Mouse (Mus musculus) heart, adult 2 months (tissue): ENCODE results near the gene Gng3. TPM values are rescaled to one million over a fixed set of nuclear protein-coding genes. Genes with fewer than 3 reads are reported as not detected.

Experiments used
- DNase-seq, 2 experiments: peaks; one replicate each; pipeline ENCODE4 v3.0.0; 2021
- H3K27ac ChIP-seq: fragments of 200-600 bp; 2 replicates; pipeline ENCODE4 v1.8.1; 2022
- H3K27me3 ChIP-seq: fragments of 200-500 bp; 2 replicates; pipeline ENCODE4 v1.6.1; 2012; ENCODE audit warnings: mild to moderate bottlenecking, low read length, inconsistent platforms, mixed read lengths; ENCODE audit not compliant: control insufficient read depth, insufficient read depth
- H3K36me3 ChIP-seq: fragments of 200-500 bp; 2 replicates; pipeline ENCODE4 v1.6.1; 2012; ENCODE audit warnings: low read length, inconsistent platforms; ENCODE audit not compliant: control insufficient read depth, insufficient read depth
- H3K4me1 ChIP-seq: fragments of 200-500 bp; 2 replicates; pipeline ENCODE4 v1.6.1; 2011; ENCODE audit warnings: low read length; ENCODE audit not compliant: control insufficient read depth, insufficient read depth
- H3K4me3 ChIP-seq: fragments of 200-600 bp; 2 replicates; pipeline ENCODE4 v1.8.1; 2022
- H3K79me2 ChIP-seq: fragments of 200-500 bp; replicated peaks from 2 replicates; pipeline ENCODE4 v1.6.1; 2012; ENCODE audit warnings: mild to moderate bottlenecking, inconsistent platforms, low read length, moderate library complexity, mixed read lengths; ENCODE audit not compliant: control insufficient read depth, insufficient read depth
- H3K9ac ChIP-seq: fragments of 200-500 bp; 2 replicates; pipeline ENCODE4 v1.6.1; 2012; ENCODE audit warnings: low read depth, mild to moderate bottlenecking, control low read depth, inconsistent platforms, low read length, mixed read lengths
- CTCF ChIP-seq: fragments of 200-600 bp; IDR thresholded peaks from 2 replicates; pipeline ENCODE4 v1.8.1; 2022; ENCODE audit warnings: antibody characterized with exemption, mild to moderate bottlenecking, moderate library complexity
- EP300 ChIP-seq: fragments of 200-500 bp; IDR thresholded peaks from 2 replicates; pipeline ENCODE4 v1.6.1; 2011; ENCODE audit warnings: low read depth, low read length, control low read depth; ENCODE audit not compliant: insufficient read depth
- POLR2A ChIP-seq: fragments of 200-500 bp; IDR thresholded peaks from 2 replicates; pipeline ENCODE4 v1.6.1; 2011; ENCODE audit warnings: mild to moderate bottlenecking, low read depth, low read length, control low read depth; ENCODE audit not compliant: insufficient read depth
- WGBS: fragments of 180-500 bp; shearing (Covaris S2); methylation state at CpG from one replicate; pipeline ENCODE4 v1.1.7; 2018; 5-methylcytosine and 5-hydroxymethylcytosine counted together
- intact Hi-C: fragments of 180-260 bp; cut with DNase I; formaldehyde crosslinking; loops from one replicate; pipeline ENCODE4 v1.15.1; 2025
- polyA plus RNA-seq: library from polyadenylated mRNA; depleted of rRNA; stranded (reverse); fragments of >200 nt; gene quantifications from 2 replicates; pipeline ENCODE4 v1.2.3, GENCODE M21; 2012
- total RNA-seq, 2 experiments: library from RNA; stranded (reverse); gene quantifications; 2 replicates each; pipeline ENCODE4 v1.2.3; 2021

Gene Gng3
- total and polyA plus RNA-seq, 3 experiments, result 0.35 TPM; not detected in 2

DNA sequence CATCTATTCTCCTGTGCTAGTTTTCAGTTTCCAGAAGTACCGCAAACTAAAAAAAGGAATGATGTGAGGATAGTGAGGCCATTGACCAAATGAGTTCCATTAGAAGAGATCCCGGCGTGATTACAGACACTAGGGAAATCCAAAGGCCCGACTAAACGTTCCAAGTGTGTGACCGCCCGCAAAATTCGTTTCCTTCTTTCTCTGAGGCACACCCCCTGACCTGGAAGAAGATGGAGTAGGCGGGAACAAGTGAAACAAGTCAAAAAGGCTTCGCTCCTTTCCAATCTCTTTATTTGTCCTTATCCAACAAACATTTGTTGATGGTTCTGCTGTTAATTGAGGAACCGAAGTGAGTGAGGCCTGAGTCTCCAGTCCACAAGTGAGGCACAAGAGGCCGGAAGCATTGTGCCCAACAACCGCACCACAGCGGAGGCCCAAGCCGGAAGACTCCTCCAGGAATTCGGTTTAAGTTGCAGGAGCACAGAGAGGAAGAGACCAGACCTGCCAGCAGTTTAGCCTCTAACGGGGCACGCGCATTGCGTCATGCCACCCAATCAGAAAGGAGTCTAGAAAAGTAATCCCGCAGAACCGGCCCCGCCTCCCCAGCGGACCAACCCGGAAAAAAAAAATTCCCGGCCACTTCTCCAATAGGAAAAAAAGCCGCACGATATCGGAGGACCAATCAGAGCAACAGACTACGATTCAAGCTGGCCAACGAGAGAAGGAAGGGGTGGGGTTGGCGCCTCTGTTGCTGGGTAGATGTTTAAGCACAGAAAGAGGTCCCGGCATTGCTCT, 20.0 kb downstream of the Gng3 start, which contains the start of gene Ttc9c:
Gene Ttc9c, minus strand, starts transcription at position 533 of the 795 bp plus-strand sequence.
- intact Hi-C loops, result loop anchor here (2.0 to 5.0 kb wide), 5 partner anchors 16 to 97 kb away; partner anchors contain the start of genes 1700092M07Rik, Nxf1, Slc3a2 and Stx5a

DNA sequence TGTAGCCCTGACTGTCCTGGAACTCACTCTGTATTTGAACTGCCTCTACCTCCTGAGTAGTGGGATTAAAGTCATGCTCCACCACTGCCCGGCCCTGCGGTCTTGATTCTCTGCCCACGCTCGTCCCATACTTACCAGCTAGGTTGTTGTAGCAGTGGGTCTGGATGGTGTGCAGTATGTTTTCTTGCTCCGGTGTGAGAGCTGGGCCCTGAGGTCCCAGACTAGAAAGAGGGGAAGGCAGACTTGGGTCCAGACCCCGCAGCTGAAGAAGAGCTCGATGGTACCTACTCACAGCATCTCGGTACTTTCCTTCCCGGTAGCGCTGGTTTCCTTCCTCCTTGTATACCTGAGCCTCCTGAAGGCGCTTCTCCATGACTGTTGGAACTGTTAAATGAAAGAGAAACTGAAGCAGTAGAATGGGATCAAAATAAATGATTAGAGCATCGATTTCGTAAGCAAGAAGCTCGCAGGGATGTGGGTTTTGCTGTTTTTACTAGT, 20.6 kb downstream of the Gng3 start:
- H3K9ac ChIP-seq, result peak overlapping the region; percentile 62
- H3K79me2 ChIP-seq, result peaks cover 1% of the 10 kb centered on the region; the same call in 1 of the 2 replicates
- no peak for DNase-seq
- TF ChIP-seq CTCF, result no peak
- no peak for TF ChIP-seq POLR2A
- TF ChIP-seq EP300, result no peak
- intact Hi-C loops, result loop anchor here (2.0 to 5.0 kb wide), 5 partner anchors 16 to 96 kb away; partner anchors contain the start of genes 1700092M07Rik, Nxf1, Slc3a2 and Stx5a
- H3K27ac ChIP-seq, result peak overlapping the region; percentile 97
- 9% methylated on average over 14 of the region's 14 CpGs for WGBS
- peaks cover 7% of the 10 kb centered on the region for H3K4me1 ChIP-seq
- no peaks in the 10 kb centered on the region for H3K27me3 ChIP-seq
- H3K4me3 ChIP-seq, result peak overlapping the region; percentile 86
- H3K36me3 ChIP-seq, result peaks cover 18% of the 10 kb centered on the region

More for the DNA sequence above, 20.0 kb downstream of the Gng3 start, which contains the start of gene Ttc9c:
- Histone ChIP-seq H3K79me2 (peaks cover 1% of the 10 kb centered on the region; the same call in 1 of the 2 replicates), H3K9ac (peak within 1 kb of the TSS; percentile 93), H3K27me3 (no peaks in the 10 kb centered on the region), H3K27ac (peak within 1 kb of the TSS; percentile 97), H3K4me3 (peak within 1 kb of the TSS; percentile 86), H3K36me3 (peaks cover 20% of the 10 kb centered on the region), H3K4me1 (peaks cover 7% of the 10 kb centered on the region)
- peak; percentile 91 to 98 for DNase-seq
- peak; percentile 79 for TF ChIP-seq EP300
- TF ChIP-seq POLR2A, result peak; percentile 82
- TF ChIP-seq CTCF, result no peak
- under 1% methylated on average over 33 of the region's 33 CpGs for WGBS

DNA sequence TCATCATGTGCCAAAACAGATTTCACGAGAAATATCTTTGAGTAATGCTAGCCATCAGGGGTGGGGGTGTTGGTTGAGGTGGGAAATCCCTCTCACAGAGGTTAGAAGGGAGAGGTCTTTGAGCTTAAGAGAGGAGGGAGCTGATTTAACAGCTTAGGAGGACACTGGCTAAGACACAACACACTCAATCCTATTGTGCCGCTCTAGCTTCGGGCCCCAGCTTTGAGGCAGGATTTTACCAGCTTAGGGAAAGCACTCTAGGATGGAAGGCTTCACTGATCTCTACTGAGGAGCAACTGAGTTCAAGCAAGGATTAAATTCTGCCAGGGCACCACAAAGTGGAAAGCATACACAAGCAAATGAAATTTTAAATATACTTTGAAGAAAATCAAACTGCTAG, 22.0 kb downstream of the Gng3 start:
- H3K79me2 ChIP-seq, result peaks cover 1% of the 10 kb centered on the region; the same call in 1 of the 2 replicates

DNA sequence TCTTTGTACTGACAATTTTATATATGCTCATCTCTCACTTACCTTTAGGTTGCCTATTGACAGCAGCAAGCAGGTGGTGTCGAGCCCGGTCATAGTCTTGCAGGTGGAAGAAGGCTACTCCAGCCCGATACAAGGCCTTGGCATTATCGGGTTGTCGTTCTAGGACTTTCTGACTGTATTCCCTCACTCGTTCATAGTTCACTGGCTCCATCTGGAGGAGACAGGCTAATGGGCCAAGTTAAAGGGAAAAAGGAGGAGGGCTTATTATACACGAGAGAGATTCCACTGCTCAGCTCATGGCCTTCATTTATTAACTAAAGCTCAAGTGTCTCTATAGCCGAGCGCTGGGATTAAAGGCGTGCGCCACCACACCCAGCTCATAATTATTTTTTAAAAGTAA, 23.2 kb downstream of the Gng3 start:
- no peak overlapping the region for H3K27ac ChIP-seq
- 69% methylated on average over 11 of the region's 11 CpGs for WGBS
- H3K79me2 ChIP-seq, result peaks cover 1% of the 10 kb centered on the region; the same call in 1 of the 2 replicates
- TF ChIP-seq POLR2A (no peak), EP300 (no peak), CTCF (no peak)
- no peak overlapping the region for H3K9ac ChIP-seq
- peaks cover 6% of the 10 kb centered on the region; the same call in 1 of the 2 replicates for H3K36me3 ChIP-seq
- no peak for DNase-seq
- intact Hi-C loops, result loop anchor here (5.0 kb wide), 4 partner anchors 44 to 94 kb away; partner anchors contain the start of genes 1700092M07Rik, Nxf1, Slc3a2 and Stx5a
- H3K27me3 ChIP-seq, result no peaks in the 10 kb centered on the region
- peaks cover 3% of the 10 kb centered on the region for H3K4me1 ChIP-seq
- H3K4me3 ChIP-seq, result no peak overlapping the region

More for the DNA sequence above, 22.0 kb downstream of the Gng3 start:
- intact Hi-C loops, result loop anchor here (5.0 kb wide), 4 partner anchors 45 to 95 kb away; partner anchors contain the start of genes 1700092M07Rik, Nxf1, Slc3a2 and Stx5a
- H3K27me3 ChIP-seq, result no peaks in the 10 kb centered on the region
- 61% methylated on average over 3 of the region's 3 CpGs for WGBS
- peaks cover 5% of the 10 kb centered on the region for H3K4me1 ChIP-seq
- TF ChIP-seq EP300 (no peak), CTCF (no peak), POLR2A (no peak)
- H3K9ac ChIP-seq, result no peak overlapping the region
- H3K27ac ChIP-seq, result no peak overlapping the region
- no peak for DNase-seq
- no peak overlapping the region for H3K4me3 ChIP-seq
- H3K36me3 ChIP-seq, result peaks cover 6% of the 10 kb centered on the region

DNA sequence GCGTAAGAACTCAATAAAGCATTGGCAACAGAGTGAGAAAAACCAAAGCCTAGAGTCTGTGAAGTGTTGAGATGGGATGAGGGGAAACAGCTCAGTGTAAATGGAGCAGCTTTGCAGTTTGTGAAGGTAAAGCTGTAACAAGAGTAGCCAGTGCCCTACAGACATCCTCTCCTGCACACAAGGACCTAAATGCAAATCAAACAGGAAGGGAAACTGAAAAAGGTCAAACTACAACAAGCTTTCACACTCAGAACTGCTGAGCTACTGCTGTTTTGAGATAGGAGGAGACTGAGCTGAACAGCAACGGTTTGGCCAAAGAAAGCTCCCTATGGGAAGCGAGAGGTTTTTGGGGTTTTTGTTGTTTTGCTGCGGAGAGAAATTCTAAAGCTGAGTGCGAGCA, 32.2 kb downstream of the Gng3 start:
- Histone ChIP-seq H3K4me1 (no peaks in the 10 kb centered on the region; the same call in 1 of the 2 replicates), H3K36me3 (peaks cover 2% of the 10 kb centered on the region; the same call in 1 of the 2 replicates), H3K9ac (no peak overlapping the region), H3K4me3 (no peak overlapping the region), H3K79me2 (0 out of 2 replicates have a peak, but pooled peaks cover 1% of the 10 kb centered on the region), H3K27me3 (no peaks in the 10 kb centered on the region), H3K27ac (no peak overlapping the region)
- TF ChIP-seq POLR2A (no peak), EP300 (no peak), CTCF (no peak)
- intact Hi-C loops, result no loop called here
- no peak for DNase-seq
- WGBS, result 86% methylated on average over 5 of the region's 5 CpGs
